9 mouse cellular contexts compared by ENCODE assay signal in genomic region chr11:94866176-94866967, GRCm38 (mm10).
A peak's percentile ranks its signal among the peaks of the same experiment; 100 is the strongest.
DNase-seq lines count a peak whose midpoint lies in the region; ATAC-seq and TF ChIP-seq lines count a peak whose summit lies in the region.
"Had no signal": no experiment of that assay in that cellular context is flagged by ENCODE, and none has a peak within 500 bp of the region (broad histone marks: within the 10 kb centered on the region; RNA-seq: fewer than 3 reads in every experiment).

No protein-coding gene starts in this region.

- 0 out of 2 replicates have a peak, but pooled peaks have one; percentile 41 for ATAC-seq in forebrain, embryonic 13.5 days
- ATAC-seq in activated CD4-positive, CD25-positive, alpha-beta regulatory T cell, adult 4 months, result no peak

- H3K4me1 ChIP-seq in forebrain, embryonic 13.5 days, result no peaks in the 10 kb centered on the region
- no peaks in the 10 kb centered on the region for H3K4me1 ChIP-seq in small intestine, adult 2 months (ENCODE audit: control insufficient read depth, insufficient read depth, insufficient read length, low read length)
- H3K4me1 ChIP-seq: midbrain, embryonic 12.5 days had no signal

- H3K27me3 ChIP-seq in forebrain, embryonic 13.5 days, result peaks cover 6% of the 10 kb centered on the region
- no peaks in the 10 kb centered on the region for H3K27me3 ChIP-seq in small intestine, adult 2 months (ENCODE audit: control insufficient read depth, insufficient read depth, low read length)

- peak; percentile 93 for DNase-seq in NIH3T3 (ENCODE audit: low read depth)
- DNase-seq in c-Kit-positive CD71-positive TER-119-positive erythroid progenitor cells, embryonic 14.5 days (ENCODE audit: low spot score), result peak; percentile 51
- peak; percentile 49 for DNase-seq in heart, postnatal 25 days (ENCODE audit: low spot score)
- DNase-seq in layer of hippocampus, adult 8-10 months (ENCODE audit: low spot score in 2 of 2), result peak; percentile 33 to 69
- peak; percentile 89 for DNase-seq in lung, postnatal 14 days

- H3K36me3 ChIP-seq in forebrain, embryonic 13.5 days (ENCODE audit: poor library complexity, severe bottlenecking), result no peaks in the 10 kb centered on the region
- no peaks in the 10 kb centered on the region for H3K36me3 ChIP-seq in small intestine, adult 2 months (ENCODE audit: control insufficient read depth, insufficient read depth, low read length)
- H3K36me3 ChIP-seq: midbrain, embryonic 12.5 days had no signal

- TF ChIP-seq POLR2A in small intestine, adult 2 months (IDR thresholded peaks at IDR 0.05; ENCODE audit: low read depth, low read length), result no peak

- H3K9ac ChIP-seq in forebrain, embryonic 13.5 days, result no peak overlapping the region
- H3K9ac ChIP-seq: midbrain, embryonic 12.5 days had no signal

- H3K9me3 ChIP-seq in forebrain, embryonic 13.5 days (replicated peaks), result no peaks in the 10 kb centered on the region
- H3K9me3 ChIP-seq: midbrain, embryonic 12.5 days had no signal

- intact Hi-C loops in heart, postnatal 25 days (cut with DNase I), result loop anchor here (1.0 kb wide), 1 partner anchor 71 kb away; no protein-coding TSS in a partner anchor

- 12% methylated on average over 9 of the region's 9 CpGs for WGBS in forebrain, embryonic 13.5 days
- WGBS in small intestine, adult 2 months, result 11% methylated on average over 9 of the region's 9 CpGs

- no peak overlapping the region for H3K4me3 ChIP-seq in forebrain, embryonic 13.5 days
- H3K4me3 ChIP-seq in small intestine, adult 2 months (ENCODE audit: low read depth, low read length), result no peak overlapping the region
- H3K4me3 ChIP-seq: midbrain, embryonic 12.5 days had no signal

- no peak overlapping the region for H3K4me2 ChIP-seq in forebrain, embryonic 13.5 days
- H3K4me2 ChIP-seq: midbrain, embryonic 12.5 days had no signal

- TF ChIP-seq CTCF in small intestine, adult 2 months (IDR thresholded peaks at IDR 0.05; ENCODE audit: extremely low read depth, insufficient read length, insufficient replicate concordance, low read depth, low read length), result peak; percentile 92

- H3K27ac ChIP-seq in forebrain, embryonic 13.5 days, result no peak overlapping the region
- no peak overlapping the region for H3K27ac ChIP-seq in small intestine, adult 2 months (ENCODE audit: insufficient read depth, low read depth, low read length)
- H3K27ac ChIP-seq: midbrain, embryonic 12.5 days had no signal
